Mouse (Mus musculus) thymus, postnatal 14 days (tissue): ENCODE results near the gene Kctd2.

ENCODE experiments used
- DNase-seq: peaks from one replicate; pipeline ENCODE4 v3.0.0; 2021

Kctd2 gene

GRCm38 (mm10) chr11:115400630-115401391, 19.1 kb upstream of the Kctd2 start:
- no peak for DNase-seq

GRCm38 (mm10) chr11:115403338-115404124, 16.4 kb upstream of the Kctd2 start, which contains the start of gene Mrpl58:
TSS of gene Mrpl58 (plus strand) at chr11:115403752.
- peak; percentile 86 for DNase-seq

- DNase-seq, result peak; percentile 53
These were observed 14.2 kb upstream of the Kctd2 start for GRCm38 (mm10) chr11:115405723-115406122.

DNA sequence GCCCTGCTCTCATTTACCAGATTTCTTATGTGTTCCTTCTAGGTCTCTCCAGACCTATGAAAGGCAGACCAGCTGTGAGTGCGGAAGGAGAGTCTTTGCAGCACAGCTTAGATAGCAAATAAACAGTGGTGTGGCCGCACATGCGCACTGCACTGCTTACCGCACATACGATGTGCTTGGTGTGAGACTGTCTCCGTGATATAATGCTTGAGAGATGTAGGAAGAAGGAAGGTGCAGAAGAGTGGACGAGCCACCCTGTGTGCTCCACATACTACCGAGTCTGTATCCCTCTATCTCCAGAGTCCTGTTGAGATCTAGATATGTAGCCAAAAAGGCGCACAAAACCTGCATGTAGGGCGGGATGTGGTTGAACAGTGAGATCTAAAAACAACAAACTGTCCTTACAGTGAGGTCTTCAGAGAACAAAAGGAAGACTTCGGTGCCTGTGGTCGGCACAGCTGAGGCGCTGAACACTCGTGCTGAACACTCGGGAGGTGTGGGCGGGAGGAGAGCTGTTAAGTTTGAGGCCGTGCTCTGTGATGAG, 13.0 kb upstream of the Kctd2 start:
- peak; percentile 85 for DNase-seq

DNA sequence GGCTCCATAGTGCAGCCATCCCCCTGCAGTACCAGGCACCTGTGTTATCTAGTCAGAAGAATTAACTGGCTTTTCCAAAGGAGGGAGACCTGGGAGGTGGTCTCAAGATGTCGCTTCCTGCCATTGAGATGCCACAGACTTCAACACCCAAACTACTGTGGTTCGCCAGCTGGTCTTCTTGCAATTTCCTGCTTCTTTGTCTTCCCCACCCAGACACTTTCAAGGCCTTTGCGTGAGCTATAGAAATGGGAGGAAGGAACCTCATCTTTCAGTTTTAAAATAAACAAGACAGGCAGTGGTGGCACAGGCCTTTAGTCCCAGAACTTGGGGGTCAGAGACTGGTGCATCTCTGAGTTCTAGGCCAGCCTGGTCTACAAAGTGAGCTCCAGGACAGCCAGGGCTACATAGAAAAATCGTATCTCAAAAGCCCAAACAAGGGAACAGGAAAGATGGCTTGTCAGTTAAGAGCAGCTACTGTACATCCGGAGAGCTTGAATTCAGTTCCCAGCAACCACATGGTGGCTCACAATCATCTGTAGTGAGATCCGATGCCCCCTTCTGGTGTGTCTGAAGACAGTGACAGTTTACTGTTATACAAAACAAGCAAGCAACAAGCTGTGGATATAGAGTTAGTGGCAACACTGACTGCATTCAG, 11.5 kb upstream of the Kctd2 start:
- peak; percentile 78 for DNase-seq

- no peak for DNase-seq
These were observed 10.4 kb upstream of the Kctd2 start for GRCm38 (mm10) chr11:115409556-115409955.

DNA sequence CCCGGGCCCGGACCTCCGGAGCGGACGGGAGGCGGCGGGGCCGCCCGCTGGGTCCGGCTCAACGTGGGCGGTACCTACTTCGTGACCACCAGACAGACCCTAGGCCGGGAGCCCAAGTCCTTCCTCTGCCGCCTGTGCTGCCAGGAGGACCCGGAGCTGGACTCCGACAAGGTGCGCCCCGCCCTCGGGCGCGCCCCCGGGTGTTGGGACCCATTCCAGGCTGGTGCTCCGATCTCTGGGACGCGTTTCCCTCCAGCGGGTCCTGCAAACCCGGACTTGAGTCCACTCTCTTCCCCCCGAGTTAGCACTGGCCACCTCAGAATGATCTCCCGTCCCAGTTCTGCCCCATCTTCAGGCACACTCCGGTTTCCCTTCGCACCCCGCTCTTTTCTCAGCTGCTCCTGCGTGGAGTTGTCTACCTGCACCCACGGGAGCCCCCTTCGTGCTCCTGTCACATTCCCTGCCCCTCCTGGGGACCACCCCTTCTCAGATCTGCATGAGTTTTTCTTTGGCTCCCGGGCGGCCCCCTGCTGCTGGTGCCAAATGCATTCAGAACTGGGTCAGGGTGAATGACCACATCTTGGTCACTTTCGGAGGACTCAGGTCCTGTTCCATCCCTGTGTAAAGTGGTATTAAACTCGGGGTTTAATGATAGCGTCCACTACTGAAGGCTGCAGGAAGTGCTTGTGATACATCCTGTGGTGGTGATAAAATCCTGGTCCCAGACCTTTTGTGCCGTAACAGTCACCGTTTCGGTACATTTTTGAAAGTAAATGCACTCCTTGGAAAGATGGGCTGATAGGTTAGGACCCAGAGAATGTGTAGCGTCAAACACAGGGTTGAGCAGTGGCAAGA, 635 bp downstream of the Kctd2 start:
- peak; percentile 72 for DNase-seq

- DNase-seq, result no peak
These were observed 1.4 kb downstream of the Kctd2 start for GRCm38 (mm10) chr11:115421328-115421727.

- DNase-seq, result peak; percentile 52
These were observed 2.0 kb downstream of the Kctd2 start for GRCm38 (mm10) chr11:115421972-115422371.

- peak; percentile 37 for DNase-seq
These were observed 3.2 kb downstream of the Kctd2 start for GRCm38 (mm10) chr11:115423091-115423490.

DNA sequence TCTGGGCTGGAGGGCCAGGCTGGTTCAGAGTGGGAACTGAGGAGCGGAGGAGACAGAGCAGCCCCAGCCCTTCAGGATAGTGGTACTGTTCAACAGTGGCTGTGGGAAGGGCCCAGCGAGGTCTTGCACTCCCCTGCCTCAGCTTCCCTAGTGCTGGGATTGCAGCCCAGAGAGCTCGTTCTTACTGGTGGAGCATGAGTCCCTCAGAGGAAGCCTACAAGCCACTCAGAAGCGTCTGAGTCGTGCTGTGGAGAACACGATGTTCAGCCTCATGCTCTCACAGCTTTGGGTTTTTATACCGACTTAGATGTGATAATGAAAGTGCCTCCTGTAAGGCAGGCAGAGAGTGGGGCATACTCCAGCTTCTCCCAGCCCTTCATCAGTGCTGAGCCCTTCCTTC, 4.7 kb downstream of the Kctd2 start:
- DNase-seq, result peak; percentile 61

- DNase-seq, result peak; percentile 76
These were observed 5.7 kb downstream of the Kctd2 start for GRCm38 (mm10) chr11:115425671-115426070.

DNA sequence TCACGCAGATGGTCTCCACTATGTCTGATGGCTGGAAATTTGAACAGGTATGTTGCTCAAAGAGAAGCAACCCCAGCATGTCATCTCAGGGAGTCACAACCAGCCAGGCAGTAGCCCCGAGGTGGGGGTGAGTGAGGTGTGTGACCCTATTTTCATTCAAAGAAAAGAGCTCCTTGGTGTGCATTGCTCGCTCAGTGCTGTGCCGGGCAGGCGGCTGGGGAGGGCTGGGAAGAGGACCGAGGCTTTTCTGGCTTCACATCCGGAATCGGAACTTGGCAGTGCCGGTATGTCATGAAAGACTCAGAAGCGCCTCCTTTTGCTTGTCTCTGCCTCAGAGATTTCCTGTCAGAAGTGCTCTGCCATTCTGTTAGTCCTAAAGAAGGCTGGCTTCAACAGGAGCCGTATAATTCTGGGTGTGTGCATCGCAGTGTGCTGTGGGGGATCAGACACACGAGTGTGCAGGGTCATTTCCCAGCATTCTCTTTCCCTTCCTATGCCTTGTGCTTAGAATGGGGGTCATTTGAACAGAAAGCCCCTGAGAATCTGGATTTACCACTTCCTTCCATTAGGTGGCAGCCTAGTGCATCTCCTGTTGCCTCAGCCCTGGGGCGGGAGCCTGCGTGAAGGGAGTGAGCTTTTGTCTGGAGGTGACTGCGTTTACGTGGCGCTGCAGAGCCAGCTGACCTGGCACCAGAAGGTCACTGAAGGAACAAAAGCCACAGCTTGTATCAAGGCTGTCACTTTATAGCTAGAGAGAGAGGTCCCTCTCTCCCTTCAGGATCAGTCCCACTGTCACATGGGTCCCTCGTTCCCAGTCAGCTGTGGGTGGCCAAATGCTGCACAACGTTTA, 7.8 kb downstream of the Kctd2 start:
- DNase-seq, result peak; percentile 87

DNA sequence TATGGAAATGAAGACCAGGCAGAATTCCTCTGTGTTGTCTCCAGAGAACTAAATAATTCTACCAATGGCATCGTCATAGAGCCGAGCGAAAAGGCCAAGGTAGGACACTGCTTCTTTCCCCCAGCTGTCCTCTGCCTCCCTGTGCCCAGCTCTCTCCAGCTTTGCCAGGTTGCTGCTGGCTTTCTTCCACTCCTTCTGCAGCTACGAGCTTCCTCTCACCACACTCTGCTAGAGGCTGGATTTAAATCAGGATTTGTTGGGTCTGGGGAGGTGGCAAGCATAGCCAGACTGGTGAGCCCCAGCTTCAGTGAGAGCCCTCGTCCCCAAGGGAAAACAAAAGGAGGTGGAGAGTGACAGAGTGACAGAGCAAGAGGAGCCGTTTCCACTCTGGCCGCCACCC, 9.4 kb downstream of the Kctd2 start:
- peak; percentile 6 for DNase-seq

DNA sequence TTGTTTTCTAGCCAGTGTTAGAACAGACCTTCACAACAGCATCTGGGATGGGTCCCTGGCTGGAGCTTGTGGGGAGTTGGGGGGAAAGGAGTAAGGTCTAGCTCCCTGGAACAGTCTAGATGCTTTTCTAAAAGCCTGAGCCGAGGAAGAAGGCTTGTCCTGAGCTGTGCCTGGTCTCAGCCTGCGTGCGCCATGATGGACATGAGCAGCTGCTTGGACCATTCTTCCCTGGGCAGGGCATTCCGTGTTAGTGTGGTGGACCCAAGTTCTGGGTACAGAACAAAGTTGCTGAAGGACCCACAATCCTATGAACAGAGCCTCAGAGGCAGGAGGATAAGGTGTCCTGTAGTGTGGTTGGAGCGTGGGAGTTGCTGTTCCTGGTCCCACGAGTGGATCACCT, 10.6 kb downstream of the Kctd2 start:
- DNase-seq, result no peak

- no peak for DNase-seq
These were observed 12.9 kb downstream of the Kctd2 start for GRCm38 (mm10) chr11:115432814-115433213.

GRCm38 (mm10) chr11:115433342-115433741, 13.4 kb downstream of the Kctd2 start:
- no peak for DNase-seq

- no peak for DNase-seq
These were observed 15.8 kb downstream of the Kctd2 start for GRCm38 (mm10) chr11:115435596-115436337.

- DNase-seq, result no peak
These were observed 17.7 kb downstream of the Kctd2 start for GRCm38 (mm10) chr11:115437571-115438122.

- DNase-seq, result no peak
These were observed 19.4 kb downstream of the Kctd2 start for GRCm38 (mm10) chr11:115439326-115439725.
